Comparison of ENCODE assay signal across 8 mouse cellular contexts in the genomic region with DNA sequence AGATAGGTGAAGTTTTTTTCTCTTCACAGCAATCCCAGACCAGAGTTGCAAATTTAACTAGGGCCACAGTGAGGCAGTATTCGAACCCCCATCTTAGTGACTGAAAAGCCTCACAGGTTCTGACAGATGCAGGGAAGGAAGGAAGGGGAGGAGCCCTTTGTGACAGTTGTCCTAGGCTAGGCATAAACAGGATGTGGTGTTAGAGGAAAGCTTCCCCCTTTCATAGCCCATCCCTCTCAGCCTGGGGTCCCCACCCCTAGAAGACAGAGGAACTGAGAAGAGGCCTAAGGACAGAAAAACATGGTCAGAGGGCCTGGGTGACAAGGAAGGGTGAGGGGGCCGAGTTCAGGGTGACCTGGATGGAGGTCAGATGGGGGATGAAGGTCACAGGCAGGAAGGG. TPM values are rescaled to one million over a fixed set of nuclear protein-coding genes. Genes with fewer than 3 reads are reported as not detected.
DNase-seq lines count a peak whose midpoint lies in the region; ATAC-seq lines count a peak whose summit lies in the region.

No protein-coding gene starts in this region.

- WGBS in kidney, embryonic 16.5 days: 56% methylated on average over 2 of the region's 2 CpGs

- peak overlapping the region; percentile 53; the same call in 1 of the 2 replicates for H3K27ac ChIP-seq in kidney, embryonic 16.5 days (ENCODE audit: low read length)

- H3K4me2 ChIP-seq in kidney, embryonic 16.5 days (replicated peaks; ENCODE audit: low read depth, low read length): no peak overlapping the region

- no peaks in the 10 kb centered on the region for H3K9me3 ChIP-seq in kidney, embryonic 16.5 days (ENCODE audit: low read length)

- H3K4me1 ChIP-seq in kidney, embryonic 16.5 days (ENCODE audit: insufficient read depth, low read length): peaks cover 6% of the 10 kb centered on the region; the same call in 1 of the 2 replicates

- H3K9ac ChIP-seq in kidney, embryonic 16.5 days (replicated peaks; ENCODE audit: low read length): 0 out of 2 replicates have a peak overlapping the region, but pooled peaks have one; percentile 22

- 0 out of 2 replicates have a peak, but pooled peaks cover 1% of the 10 kb centered on the region for H3K27me3 ChIP-seq in kidney, embryonic 16.5 days (ENCODE audit: insufficient read depth, low read length)

- peak; percentile 72 to 76 for DNase-seq in CD8-positive naive resting alpha-beta T cell, adult 2 months (ENCODE audit: low read depth in 2 of 2, low spot score in 2 of 2)
- DNase-seq in ZHBTc4 (ENCODE audit: low read depth, low spot score) (peak; percentile 84), adipocyte (ENCODE audit: low spot score) (no peak)
- DNase-seq in thymus, postnatal 36 days: peak; percentile 77 to 86
- DNase-seq in left cerebral cortex, adult 18-20 months (ENCODE audit: low spot score in 2 of 2): no peak
- DNase-seq in layer of hippocampus, adult 18-20 months (ENCODE audit: low spot score in 2 of 2): no peak

- ATAC-seq in kidney, embryonic 16.5 days (ENCODE audit: low FRiP score, low TSS enrichment): no peak
- ATAC-seq in megakaryocyte, adult 5-6 weeks (ENCODE audit: poor library complexity, severe bottlenecking): peak; percentile 53

- no peak overlapping the region for H3K4me3 ChIP-seq in kidney, embryonic 16.5 days (ENCODE audit: low read length)

- H3K36me3 ChIP-seq in kidney, embryonic 16.5 days (ENCODE audit: insufficient read depth, low read length): no peaks in the 10 kb centered on the region

RNA-seq across cellular contexts. Expression of gene Gmfg, which starts 3.5 kb away (rescaled TPM):
- polyA plus RNA-seq in kidney, embryonic 16.5 days (2015; fragmentation: Nextera tagmentation; extraction: Ambion mirVana): 13.6 and 15.5 TPM in 2 replicates
- 544 and 552 TPM in 2 replicates for total RNA-seq in megakaryocyte, adult 5-6 weeks (2015)
- total RNA-seq in megakaryocyte, adult 5-6 weeks (2017): 837 and 967 TPM in 2 replicates
- total RNA-seq in left cerebral cortex, adult 18-20 months (2021): 1 to 10 TPM; 1.4 to 1.5 TPM
- total RNA-seq in layer of hippocampus, adult 18-20 months (2021): 1 to 10 TPM; 2.2 to 2.4 TPM

RNA-seq across cellular contexts. Expression of gene Lrfn1, which starts 11.0 kb away (rescaled TPM):
- 2.2 and 2.8 TPM in 2 replicates for polyA plus RNA-seq in kidney, embryonic 16.5 days (2015; fragmentation: Nextera tagmentation; extraction: Ambion mirVana)
- 1.0 and 1.7 TPM in 2 replicates for total RNA-seq in megakaryocyte, adult 5-6 weeks (2015)
- 0.66 and 0.98 TPM in 2 replicates for total RNA-seq in megakaryocyte, adult 5-6 weeks (2017)
- total RNA-seq in left cerebral cortex, adult 18-20 months (2021): 10 to 100 TPM; 93.0 to 96.9 TPM
- 10 to 100 TPM; 75.5 to 81.1 TPM for total RNA-seq in layer of hippocampus, adult 18-20 months (2021)

RNA-seq across cellular contexts. Expression of gene Paf1, which starts 48.0 kb away (rescaled TPM):
- 97.4 and 108 TPM in 2 replicates for polyA plus RNA-seq in kidney, embryonic 16.5 days (2015; fragmentation: Nextera tagmentation; extraction: Ambion mirVana)
- 42.1 and 46.8 TPM in 2 replicates for total RNA-seq in megakaryocyte, adult 5-6 weeks (2015)
- total RNA-seq in megakaryocyte, adult 5-6 weeks (2017): 129 and 153 TPM in 2 replicates
- total RNA-seq in left cerebral cortex, adult 18-20 months (2021): 10 to 100 TPM; 54.8 to 59.0 TPM
- 10 to 100 TPM; 64.9 to 69.3 TPM for total RNA-seq in layer of hippocampus, adult 18-20 months (2021)

RNA-seq across cellular contexts. Expression of gene Med29, which starts 48.2 kb away (rescaled TPM):
- polyA plus RNA-seq in kidney, embryonic 16.5 days (2015; fragmentation: Nextera tagmentation; extraction: Ambion mirVana): 52.9 and 55.9 TPM in 2 replicates
- total RNA-seq in megakaryocyte, adult 5-6 weeks (2015): 14.7 and 15.4 TPM in 2 replicates
- 9.0 and 9.4 TPM in 2 replicates for total RNA-seq in megakaryocyte, adult 5-6 weeks (2017)
- total RNA-seq in left cerebral cortex, adult 18-20 months (2021): 10 to 100 TPM; 20.3 to 22.0 TPM
- 10 to 100 TPM; 21.4 to 22.1 TPM for total RNA-seq in layer of hippocampus, adult 18-20 months (2021)

Comparison
In these comparisons a context has a peak if more than half of its experiments do, and no peak if none do; other contexts are left out.
1. DNase-seq: peak in CD8-positive naive resting alpha-beta T cell, adult 2 months (2 of 2), ZHBTc4 (single experiment) and thymus, postnatal 36 days (2 of 2); none in left cerebral cortex, adult 18-20 months (0 of 2), layer of hippocampus, adult 18-20 months (0 of 2) and adipocyte (single experiment).
2. RNA of gene Gmfg, which starts 3.5 kb away (total RNA-seq): 544 to 967 TPM in megakaryocyte, adult 5-6 weeks; 2.2 to 2.4 TPM in layer of hippocampus, adult 18-20 months and 1.4 to 1.5 TPM in left cerebral cortex, adult 18-20 months; every median in the first group is over 100 times any median in the second.
3. RNA of gene Lrfn1, which starts 11.0 kb away (total RNA-seq): 93.0 to 96.9 TPM in left cerebral cortex, adult 18-20 months and 75.5 to 81.1 TPM in layer of hippocampus, adult 18-20 months; 0.66 to 1.7 TPM in megakaryocyte, adult 5-6 weeks; every median in the first group is over 10 times any median in the second.